Mouse (Mus musculus) hindbrain, embryonic 16.5 days (tissue): ENCODE data around the gene 4931440F15Rik. TPM values are rescaled to one million over a fixed set of nuclear protein-coding genes. Genes with fewer than 3 reads are reported as not detected.
"Not testable (repeated sequence)": the region's sequence is repeated elsewhere in the genome, so short reads cannot be mapped to it uniquely, and the experiment has no call there.

Experiments
- ATAC-seq: fragments of 200-750 bp; cut with Nextera tagmentation; 2 replicates; pipeline ENCODE4 v1.8.0; 2017; ENCODE audit warnings: moderate TSS enrichment, moderate library complexity
- H3K27ac ChIP-seq: fragments of 300-500 bp; sonication (generic); 2 replicates; pipeline ENCODE4 v1.5.1; 2014; ENCODE audit warnings: low read depth, mild to moderate bottlenecking, control low read depth, low read length, moderate library complexity
- H3K27me3 ChIP-seq: fragments of 300-500 bp; sonication (generic); replicated peaks from 2 replicates; pipeline ENCODE4 v1.6.1; 2014; ENCODE audit warnings: low read length; ENCODE audit not compliant: control insufficient read depth, insufficient read depth
- H3K36me3 ChIP-seq: fragments of 300-500 bp; sonication (generic); 2 replicates; pipeline ENCODE4 v1.6.1; 2014; ENCODE audit warnings: mild to moderate bottlenecking, low read length, moderate library complexity, mixed read lengths; ENCODE audit not compliant: control insufficient read depth, insufficient read depth
- H3K4me1 ChIP-seq: fragments of 300-500 bp; sonication (generic); 2 replicates; pipeline ENCODE4 v1.6.1; 2014; ENCODE audit warnings: low read depth, low read length; ENCODE audit not compliant: control insufficient read depth, insufficient read depth
- H3K4me2 ChIP-seq: fragments of 300-500 bp; sonication (generic); 2 replicates; pipeline ENCODE4 v1.6.1; 2014; ENCODE audit warnings: mild to moderate bottlenecking, low read length, control low read depth, moderate library complexity
- H3K4me3 ChIP-seq: fragments of 300-500 bp; sonication (generic); 2 replicates; pipeline ENCODE4 v1.5.1; 2014; ENCODE audit warnings: mild to moderate bottlenecking, low read length, control low read depth, moderate library complexity
- H3K9ac ChIP-seq: fragments of 300-500 bp; sonication (generic); 2 replicates; pipeline ENCODE4 v1.6.1; 2014; ENCODE audit warnings: low read depth, mild to moderate bottlenecking, control low read depth, low read length, moderate library complexity
- H3K9me3 ChIP-seq: fragments of 300-500 bp; sonication (generic); 2 replicates; pipeline ENCODE4 v1.6.1; 2014; ENCODE audit warnings: mild to moderate bottlenecking, low read length, moderate library complexity; ENCODE audit not compliant: control insufficient read depth
- WGBS: fragments of 180-500 bp; shearing (Covaris S2); extraction: QIAGEN DNeasy Blood & Tissue Kit; methylation state at CpG from one replicate; pipeline ENCODE4 v1.1.7; 2014; 5-methylcytosine and 5-hydroxymethylcytosine counted together
- polyA plus RNA-seq: library from polyadenylated mRNA; unstranded; fragments of >200 nt; fragmentation: Nextera tagmentation; extraction: Ambion mirVana; gene quantifications from 2 replicates; pipeline ENCODE4 v1.2.1, GENCODE M21; 2015

The 4931440F15Rik gene
- polyA plus RNA-seq, 1 experiment from 2014 or later: 0.83 TPM

DNA sequence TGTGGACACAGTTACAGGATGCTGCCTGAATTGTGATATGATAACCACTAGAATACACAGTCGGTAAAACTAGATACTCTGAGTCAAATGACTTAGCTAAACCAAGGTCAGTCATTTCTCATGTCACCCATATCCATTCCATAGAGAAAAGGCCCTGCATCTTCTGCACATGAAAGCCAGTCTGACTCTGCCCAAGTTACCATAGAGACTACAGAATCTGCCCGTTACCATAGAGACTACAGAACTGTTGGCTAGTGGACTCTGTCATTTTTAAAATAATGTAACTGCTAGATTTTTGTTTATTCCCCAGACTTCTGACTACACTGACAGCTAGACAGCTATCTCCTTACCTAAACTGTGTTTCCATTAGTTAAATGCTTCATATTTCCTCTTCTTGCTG, 2.3 kb upstream of the 4931440F15Rik start:
- Histone ChIP-seq H3K4me1 (no peaks in the 10 kb centered on the region), H3K27me3 (no peaks in the 10 kb centered on the region; the same call in 1 of the 2 replicates), H3K36me3 (no peaks in the 10 kb centered on the region), H3K9ac (no peak overlapping the region), H3K9me3 (no peaks in the 10 kb centered on the region), H3K4me3 (no peak overlapping the region), H3K4me2 (no peak overlapping the region), H3K27ac (no peak overlapping the region)
- ATAC-seq: 0 out of 2 replicates have a peak, but pooled peaks have one; percentile 27
- 72% methylated on average over 2 of the region's 2 CpGs for WGBS

DNA sequence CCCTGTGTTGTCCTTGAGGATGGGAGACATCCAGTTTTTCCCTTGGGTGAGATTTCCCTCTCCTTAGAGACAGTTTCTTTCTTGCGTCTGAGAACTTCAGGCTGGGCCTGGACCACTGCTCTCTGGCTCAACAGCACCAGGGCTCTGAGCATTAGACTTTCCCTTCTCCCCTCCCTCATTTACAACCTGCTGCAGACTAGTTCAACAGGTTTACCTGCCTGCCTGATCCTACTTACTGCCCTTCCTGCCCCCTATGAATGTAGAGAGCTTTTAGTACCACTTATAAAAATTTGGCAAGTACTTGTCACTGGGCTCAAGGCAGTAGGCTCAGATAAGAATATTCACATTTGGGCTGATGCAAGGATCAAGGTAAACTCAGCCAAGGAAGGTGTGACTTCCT, 533 bp upstream of the 4931440F15Rik start:
- ATAC-seq: no peak
- Histone ChIP-seq H3K4me1 (no peaks in the 10 kb centered on the region), H3K4me2 (no peak overlapping the region), H3K4me3 (no peak overlapping the region), H3K27ac (no peak overlapping the region), H3K27me3 (no peaks in the 10 kb centered on the region; the same call in 1 of the 2 replicates), H3K9me3 (no peaks in the 10 kb centered on the region), H3K9ac (no peak overlapping the region), H3K36me3 (no peaks in the 10 kb centered on the region)
- WGBS: 100% methylated on average over 1 of the region's 1 CpGs

DNA sequence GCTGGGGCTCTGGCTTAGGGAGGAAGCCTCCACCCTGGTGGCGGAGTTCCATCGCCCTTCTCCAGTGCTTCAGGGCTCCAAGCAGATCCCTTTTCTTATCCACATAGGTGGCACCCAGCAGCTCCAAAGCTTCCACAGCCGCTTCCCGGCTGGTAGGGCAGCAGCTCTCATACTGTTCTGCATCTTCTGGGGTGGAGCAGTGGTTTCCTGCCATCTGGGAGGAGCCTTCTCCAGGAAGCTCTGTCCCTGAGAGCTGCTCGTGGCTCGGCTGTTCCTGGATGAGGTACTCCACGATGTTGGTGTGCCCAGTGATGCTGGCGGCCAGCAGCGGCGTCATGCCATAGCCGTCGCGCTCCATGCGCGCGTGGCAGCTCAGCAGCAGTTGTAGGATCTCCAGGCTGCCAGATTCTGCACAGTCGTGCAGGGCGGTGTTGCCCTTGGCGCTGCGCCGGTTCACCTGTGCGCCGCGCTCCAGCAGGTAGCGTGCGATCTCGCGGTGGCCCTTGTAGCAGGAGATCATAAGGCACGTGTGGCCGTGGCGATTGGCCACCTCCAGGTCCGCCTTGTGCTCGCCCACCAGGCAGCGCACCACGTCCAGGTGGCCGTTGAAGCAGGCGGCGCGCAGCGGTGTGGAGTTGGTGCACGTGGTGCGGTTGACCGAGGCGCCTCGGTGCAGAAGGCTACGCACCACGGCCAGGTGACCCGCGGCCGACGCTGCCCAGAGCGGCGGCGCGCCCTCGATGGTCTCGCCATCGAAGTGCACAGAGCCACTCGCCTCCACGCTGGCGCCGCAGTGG, 796 bp downstream of the 4931440F15Rik start:
- WGBS: 24% methylated on average over 42 of the region's 62 CpGs
- H3K9ac ChIP-seq, H3K4me1 ChIP-seq, H3K4me3 ChIP-seq, H3K27ac ChIP-seq, H3K36me3 ChIP-seq, H3K27me3 ChIP-seq, H3K9me3 ChIP-seq: not testable (repeated sequence)
- H3K4me2 ChIP-seq: peak overlapping the region; percentile 27
- ATAC-seq: peak; percentile 44; the same call in 1 of the 2 replicates

DNA sequence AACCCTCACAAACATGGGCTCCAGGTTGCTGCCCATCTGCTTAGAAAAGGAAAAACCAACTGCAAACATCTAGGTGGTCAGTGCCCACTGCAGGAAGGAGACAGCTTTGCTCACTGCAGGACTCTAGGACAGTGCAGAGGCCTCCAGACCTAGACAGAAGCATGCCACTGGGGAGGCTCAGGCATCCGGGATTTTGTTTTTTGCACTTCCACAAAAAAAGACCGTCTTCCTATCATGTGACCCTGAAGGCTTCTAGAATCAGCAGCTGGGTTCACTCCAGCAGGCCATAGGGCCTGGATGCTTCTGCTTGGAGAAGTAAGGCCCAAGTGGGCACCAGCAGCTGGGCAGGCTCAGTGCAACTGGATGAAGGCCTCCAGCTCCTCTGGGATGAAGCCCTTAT, 2.3 kb downstream of the 4931440F15Rik start:
- Histone ChIP-seq H3K4me3 (no peak overlapping the region), H3K9me3 (no peaks in the 10 kb centered on the region), H3K4me2 (no peak overlapping the region), H3K27ac (no peak overlapping the region), H3K4me1 (no peaks in the 10 kb centered on the region), H3K36me3 (no peaks in the 10 kb centered on the region), H3K9ac (no peak overlapping the region), H3K27me3 (no peaks in the 10 kb centered on the region; the same call in 1 of the 2 replicates)
- ATAC-seq: no peak
- WGBS: 88% methylated on average over 2 of the region's 2 CpGs

DNA sequence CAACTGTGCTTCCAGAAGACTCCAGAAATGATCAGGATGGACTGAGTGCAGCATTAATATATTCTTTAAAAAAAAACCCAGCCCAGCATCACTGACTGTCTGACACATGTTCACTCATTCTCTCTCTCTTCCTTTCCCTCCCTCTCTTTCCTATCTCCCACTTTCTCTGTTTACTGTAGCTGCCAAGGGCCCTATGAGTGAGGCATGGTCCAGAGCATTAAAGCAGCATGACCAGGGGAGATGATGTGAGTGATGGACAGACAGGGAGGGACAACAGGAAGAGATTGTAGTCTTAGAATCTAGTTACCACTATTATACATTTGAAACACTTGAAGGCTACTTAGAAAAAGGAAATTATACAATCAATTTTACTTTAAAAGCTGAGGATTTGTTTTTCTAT, 9.8 kb downstream of the 4931440F15Rik start:
- ATAC-seq: no peak
- H3K9ac ChIP-seq: no peak overlapping the region

GRCm38 (mm10) chr11:29815261-29815660, 10.2 kb downstream of the 4931440F15Rik start:
- Histone ChIP-seq H3K9me3 (no peaks in the 10 kb centered on the region), H3K27ac (no peak overlapping the region), H3K4me3 (no peak overlapping the region), H3K36me3 (no peaks in the 10 kb centered on the region), H3K4me2 (no peak overlapping the region), H3K27me3 (no peaks in the 10 kb centered on the region), H3K4me1 (no peaks in the 10 kb centered on the region), H3K9ac (no peak overlapping the region)
- ATAC-seq: no peak
- WGBS: 91% methylated on average over 3 of the region's 3 CpGs

More for the DNA sequence above, 9.8 kb downstream of the 4931440F15Rik start:
- Histone ChIP-seq H3K4me2 (no peak overlapping the region), H3K27me3 (no peaks in the 10 kb centered on the region), H3K4me3 (no peak overlapping the region), H3K9me3 (no peaks in the 10 kb centered on the region), H3K36me3 (no peaks in the 10 kb centered on the region), H3K4me1 (no peaks in the 10 kb centered on the region), H3K27ac (no peak overlapping the region)

DNA sequence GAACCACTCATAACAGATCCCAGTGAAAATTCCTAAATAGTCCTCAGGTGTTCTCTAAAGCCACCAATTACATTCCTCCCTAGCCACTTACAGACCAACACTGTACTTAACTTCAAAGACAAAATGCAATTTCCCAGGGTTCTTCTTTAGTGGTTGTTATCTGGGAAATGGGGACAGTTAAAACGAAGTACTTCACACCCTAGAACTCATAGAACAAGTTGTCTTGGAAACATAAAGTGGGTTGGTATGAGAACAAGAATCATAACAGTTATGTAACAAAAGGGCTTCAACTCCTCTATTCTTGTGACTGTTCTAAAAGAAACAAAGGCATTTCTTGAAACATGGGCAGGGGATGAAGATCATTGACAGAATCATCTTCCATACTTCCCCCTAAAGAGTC, 12.2 kb downstream of the 4931440F15Rik start:
- no peak overlapping the region for H3K4me3 ChIP-seq
- H3K4me1 ChIP-seq: no peaks in the 10 kb centered on the region
- H3K27ac ChIP-seq: no peak overlapping the region
- H3K9ac ChIP-seq: no peak overlapping the region
- ATAC-seq: no peak
- H3K36me3 ChIP-seq: no peaks in the 10 kb centered on the region
- H3K9me3 ChIP-seq: no peaks in the 10 kb centered on the region
- 89% methylated on average over 1 of the region's 1 CpGs for WGBS
- H3K27me3 ChIP-seq: no peaks in the 10 kb centered on the region
- H3K4me2 ChIP-seq: no peak overlapping the region

- no peak overlapping the region for H3K4me2 ChIP-seq
- no peak overlapping the region for H3K4me3 ChIP-seq
- H3K9me3 ChIP-seq: no peaks in the 10 kb centered on the region
- WGBS: 71% methylated on average over 3 of the region's 3 CpGs
- H3K27ac ChIP-seq: no peak overlapping the region
- no peaks in the 10 kb centered on the region for H3K4me1 ChIP-seq
- H3K9ac ChIP-seq: no peak overlapping the region
- no peaks in the 10 kb centered on the region for H3K36me3 ChIP-seq
- H3K27me3 ChIP-seq: no peaks in the 10 kb centered on the region
- ATAC-seq: no peak
These were observed 13.0 kb downstream of the 4931440F15Rik start for GRCm38 (mm10) chr11:29812475-29812874.

GRCm38 (mm10) chr11:29810324-29810723, 15.1 kb downstream of the 4931440F15Rik start:
- no peak overlapping the region for H3K27ac ChIP-seq
- H3K4me2 ChIP-seq: no peak overlapping the region
- ATAC-seq: no peak
- H3K9ac ChIP-seq: no peak overlapping the region
- H3K9me3 ChIP-seq: no peaks in the 10 kb centered on the region
- no peaks in the 10 kb centered on the region for H3K27me3 ChIP-seq
- H3K36me3 ChIP-seq: no peaks in the 10 kb centered on the region
- no peak overlapping the region for H3K4me3 ChIP-seq
- 77% methylated on average over 3 of the region's 3 CpGs for WGBS
- H3K4me1 ChIP-seq: no peaks in the 10 kb centered on the region
